ENCODE assay signal across 17 mouse cellular contexts in the genomic region with DNA sequence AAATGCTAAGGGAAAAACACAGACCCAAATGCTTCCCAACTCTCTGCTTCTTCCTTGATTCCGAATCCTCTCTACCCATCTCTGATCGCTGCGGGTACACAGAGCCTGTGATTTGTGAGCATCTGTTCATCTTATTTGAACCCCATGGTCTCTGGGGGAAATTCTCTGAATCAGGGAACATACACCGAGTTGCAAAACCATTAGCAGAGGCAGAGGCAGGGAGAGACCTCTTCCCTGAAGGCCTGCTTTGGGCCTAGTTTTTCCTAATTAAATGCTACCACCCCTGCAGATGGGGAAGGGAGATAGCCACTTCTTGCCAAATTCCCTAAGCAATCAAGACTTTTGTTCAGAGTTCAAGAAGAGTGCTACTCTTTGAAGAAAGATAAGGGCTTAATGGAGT.
DNase-seq lines count a peak whose midpoint lies in the region; ATAC-seq and TF ChIP-seq lines count a peak whose summit lies in the region.
"Had no signal": no experiment of that assay in that cellular context is flagged by ENCODE, and none has a peak within 500 bp of the region (broad histone marks: within the 10 kb centered on the region; RNA-seq: fewer than 3 reads in every experiment).

No protein-coding gene starts in this region.

- peaks cover 11% of the 10 kb centered on the region for H3K4me1 ChIP-seq in hindbrain, embryonic 12.5 days
- peaks cover 3% of the 10 kb centered on the region; the same call in 1 of the 2 replicates for H3K4me1 ChIP-seq in hindbrain, embryonic 11.5 days (replicated peaks; ENCODE audit: control insufficient read depth, insufficient read depth, low read length)
- H3K4me1 ChIP-seq in midbrain, embryonic 14.5 days (ENCODE audit: control insufficient read depth, insufficient read depth, low read length): peaks cover 9% of the 10 kb centered on the region
- H3K4me1 ChIP-seq in midbrain, postnatal 0 days (ENCODE audit: insufficient read depth, low read length): no peaks in the 10 kb centered on the region
- H3K4me1 ChIP-seq in lung, adult 2 months (ENCODE audit: control insufficient read depth, insufficient read depth, low read length): no peaks in the 10 kb centered on the region

- no peak overlapping the region for H3K4me3 ChIP-seq in hindbrain, embryonic 12.5 days
- H3K4me3 ChIP-seq in hindbrain, embryonic 11.5 days (ENCODE audit: low read depth, low read length): no peak overlapping the region
- H3K4me3 ChIP-seq in midbrain, embryonic 14.5 days (replicated peaks; ENCODE audit: low read depth, low read length): no peak overlapping the region
- H3K4me3 ChIP-seq in midbrain, postnatal 0 days (ENCODE audit: low read depth, low read length): no peak overlapping the region
- H3K4me3 ChIP-seq in lung, adult 2 months (replicated peaks; ENCODE audit: extremely low read depth, low read depth, low read length): no peak overlapping the region
- H3K4me3 ChIP-seq: embryonic facial prominence, embryonic 13.5 days; forebrain, embryonic 13.5 days; forebrain, embryonic 15.5 days had no signal

- no peaks in the 10 kb centered on the region for H3K36me3 ChIP-seq in hindbrain, embryonic 12.5 days
- no peaks in the 10 kb centered on the region for H3K36me3 ChIP-seq in hindbrain, embryonic 11.5 days (ENCODE audit: control insufficient read depth, insufficient read depth, low read length)
- no peaks in the 10 kb centered on the region for H3K36me3 ChIP-seq in midbrain, embryonic 14.5 days (ENCODE audit: control insufficient read depth, insufficient read depth, low read length)
- no peaks in the 10 kb centered on the region for H3K36me3 ChIP-seq in midbrain, postnatal 0 days (ENCODE audit: insufficient read depth, low read length)
- H3K36me3 ChIP-seq: embryonic facial prominence, embryonic 13.5 days; forebrain, embryonic 15.5 days had no signal

- 0 out of 2 replicates have a peak, but pooled peaks have one; percentile 16 for ATAC-seq in hindbrain, embryonic 12.5 days (ENCODE audit: low FRiP score)
- ATAC-seq in hindbrain, embryonic 11.5 days (ENCODE audit: low FRiP score): no peak
- no peak for ATAC-seq in midbrain, embryonic 14.5 days (ENCODE audit: low FRiP score, low TSS enrichment)
- ATAC-seq in midbrain, postnatal 0 days (ENCODE audit: low FRiP score): no peak
- ATAC-seq: forebrain, embryonic 13.5 days; forebrain, embryonic 15.5 days; forebrain, postnatal 0 days had no signal

- no peak for TF ChIP-seq POLR2A in lung, adult 2 months (IDR thresholded peaks at IDR 0.05; ENCODE audit: borderline replicate concordance, extremely low read depth, low read depth, low read length)

- H3K27me3 ChIP-seq in hindbrain, embryonic 12.5 days: no peaks in the 10 kb centered on the region
- H3K27me3 ChIP-seq in hindbrain, embryonic 11.5 days (ENCODE audit: control insufficient read depth, insufficient read depth, low read length): no peaks in the 10 kb centered on the region
- H3K27me3 ChIP-seq in midbrain, embryonic 14.5 days (ENCODE audit: control insufficient read depth, insufficient read depth, low read length): no peaks in the 10 kb centered on the region
- no peaks in the 10 kb centered on the region for H3K27me3 ChIP-seq in midbrain, postnatal 0 days (ENCODE audit: insufficient read depth, low read length)
- H3K27me3 ChIP-seq: embryonic facial prominence, embryonic 13.5 days; forebrain, embryonic 13.5 days; forebrain, embryonic 15.5 days had no signal

- DNase-seq in hindbrain, embryonic 11.5 days (ENCODE audit: low spot score): no peak
- DNase-seq in midbrain, embryonic 14.5 days: peak; percentile 58
- no peak for DNase-seq in midbrain, postnatal 0 days (ENCODE audit: low spot score)
- no peak for DNase-seq in lung, adult 2 months
- DNase-seq: adrenal gland, adult 2 months; adrenal gland, postnatal 10 days; adrenal gland, postnatal 25 days; cerebellum, adult 11-12 months; cerebellum, adult 2 months; cerebellum, adult 9-10 months; cerebellum, postnatal 10 days; cerebellum, postnatal 25 days; forebrain, postnatal 0 days had no signal

- no peak for TF ChIP-seq CTCF in midbrain, postnatal 0 days (IDR thresholded peaks at IDR 0.05)
- TF ChIP-seq CTCF in lung, adult 2 months (IDR thresholded peaks at IDR 0.05; ENCODE audit: insufficient read depth, low read length): no peak

- H3K9ac ChIP-seq in hindbrain, embryonic 12.5 days: no peak overlapping the region
- H3K9ac ChIP-seq in hindbrain, embryonic 11.5 days (ENCODE audit: low read depth, low read length): no peak overlapping the region
- H3K9ac ChIP-seq in midbrain, embryonic 14.5 days (replicated peaks; ENCODE audit: low read length): no peak overlapping the region
- H3K9ac ChIP-seq in midbrain, postnatal 0 days (replicated peaks; ENCODE audit: low read length, poor library complexity, severe bottlenecking): no peak overlapping the region
- H3K9ac ChIP-seq: embryonic facial prominence, embryonic 13.5 days; forebrain, embryonic 13.5 days; forebrain, embryonic 15.5 days; forebrain, postnatal 0 days had no signal

- H3K27ac ChIP-seq in hindbrain, embryonic 12.5 days: peak overlapping the region; percentile 35; the same call in 1 of the 2 replicates
- no peak overlapping the region for H3K27ac ChIP-seq in hindbrain, embryonic 11.5 days (ENCODE audit: low read depth, low read length)
- no peak overlapping the region for H3K27ac ChIP-seq in midbrain, embryonic 14.5 days (replicated peaks; ENCODE audit: low read depth, low read length)
- no peak overlapping the region for H3K27ac ChIP-seq in midbrain, postnatal 0 days (ENCODE audit: low read depth, low read length)
- H3K27ac ChIP-seq: embryonic facial prominence, embryonic 13.5 days; forebrain, embryonic 13.5 days; forebrain, embryonic 15.5 days had no signal

- WGBS in hindbrain, embryonic 12.5 days: 57% methylated on average over 4 of the region's 4 CpGs
- WGBS in hindbrain, embryonic 11.5 days: 66% methylated on average over 4 of the region's 4 CpGs
- WGBS in midbrain, embryonic 14.5 days: 41% methylated on average over 4 of the region's 4 CpGs
- WGBS in midbrain, postnatal 0 days: 47% methylated on average over 4 of the region's 4 CpGs
- WGBS in lung, adult 2 months: 84% methylated on average over 4 of the region's 4 CpGs

- H3K9me3 ChIP-seq in hindbrain, embryonic 12.5 days (replicated peaks): no peaks in the 10 kb centered on the region
- H3K9me3 ChIP-seq in hindbrain, embryonic 11.5 days (ENCODE audit: control insufficient read depth, low read length): no peaks in the 10 kb centered on the region
- no peaks in the 10 kb centered on the region for H3K9me3 ChIP-seq in midbrain, embryonic 14.5 days (ENCODE audit: control insufficient read depth, low read length)
- no peaks in the 10 kb centered on the region for H3K9me3 ChIP-seq in midbrain, postnatal 0 days (ENCODE audit: low read length)
- H3K9me3 ChIP-seq: embryonic facial prominence, embryonic 13.5 days; forebrain, embryonic 13.5 days; forebrain, embryonic 15.5 days had no signal

- H3K4me2 ChIP-seq in hindbrain, embryonic 12.5 days (replicated peaks): no peak overlapping the region
- no peak overlapping the region for H3K4me2 ChIP-seq in hindbrain, embryonic 11.5 days (replicated peaks; ENCODE audit: low read depth, low read length)
- H3K4me2 ChIP-seq in midbrain, embryonic 14.5 days (ENCODE audit: low read length): no peak overlapping the region
- no peak overlapping the region for H3K4me2 ChIP-seq in midbrain, postnatal 0 days (ENCODE audit: low read depth, low read length, poor library complexity, severe bottlenecking)
- H3K4me2 ChIP-seq: embryonic facial prominence, embryonic 13.5 days; forebrain, embryonic 13.5 days; forebrain, embryonic 15.5 days had no signal
